Mouse (Mus musculus) lung, embryonic 16.5 days (tissue): ENCODE data around the gene Tbc1d14. TPM values are rescaled to one million over a fixed set of nuclear protein-coding genes. Genes with fewer than 3 reads are reported as not detected.

Experiments used
- ATAC-seq: fragments of 200-750 bp; cut with Nextera tagmentation; 2 replicates; pipeline ENCODE4 v1.8.0; 2017; ENCODE audit warnings: low read depth, mild to moderate bottlenecking, moderate library complexity
- H3K27ac ChIP-seq: fragments of 300-500 bp; sonication (generic); 2 replicates; pipeline ENCODE4 v1.5.1; 2014; ENCODE audit warnings: mild to moderate bottlenecking, control low read depth, low read length
- H3K27me3 ChIP-seq: fragments of 300-500 bp; sonication (generic); 2 replicates; pipeline ENCODE4 v1.6.1; 2014; ENCODE audit warnings: low read depth, low read length, mixed read lengths; ENCODE audit not compliant: control insufficient read depth, insufficient read depth
- H3K36me3 ChIP-seq: fragments of 300-500 bp; sonication (generic); 2 replicates; pipeline ENCODE4 v1.6.1; 2014; ENCODE audit warnings: low read length; ENCODE audit not compliant: control insufficient read depth, insufficient read depth
- H3K4me1 ChIP-seq: fragments of 300-500 bp; sonication (generic); replicated peaks from 2 replicates; pipeline ENCODE4 v1.6.1; 2014; ENCODE audit warnings: low read length, mixed read lengths; ENCODE audit not compliant: control insufficient read depth, insufficient read depth
- H3K4me2 ChIP-seq: fragments of 300-500 bp; sonication (generic); 2 replicates; pipeline ENCODE4 v1.6.1; 2014; ENCODE audit warnings: low read depth, low read length, control low read depth
- H3K4me3 ChIP-seq: fragments of 300-500 bp; sonication (generic); 2 replicates; pipeline ENCODE4 v1.5.1; 2014; ENCODE audit warnings: mild to moderate bottlenecking, low read length, control low read depth
- H3K9ac ChIP-seq: fragments of 300-500 bp; sonication (generic); 2 replicates; pipeline ENCODE4 v1.6.1; 2014; ENCODE audit warnings: low read length, control low read depth
- H3K9me3 ChIP-seq: fragments of 300-500 bp; sonication (generic); 2 replicates; pipeline ENCODE4 v1.6.1; 2016; ENCODE audit warnings: low read length; ENCODE audit not compliant: control insufficient read depth
- WGBS: fragments of 180-500 bp; shearing (Covaris S2); extraction: QIAGEN DNeasy Blood & Tissue Kit; methylation state at CpG from one replicate; pipeline ENCODE4 v1.1.7; 2014; 5-methylcytosine and 5-hydroxymethylcytosine counted together
- polyA plus RNA-seq: library from polyadenylated mRNA; unstranded; fragments of >200 nt; fragmentation: Nextera tagmentation; extraction: Ambion mirVana; gene quantifications from 2 replicates; pipeline ENCODE4 v1.2.1, GENCODE M21; 2015

The Tbc1d14 gene
- polyA plus RNA-seq, 1 experiment from 2014 or later, result 25.2 TPM

GRCm38 (mm10) chr5:36560490-36560889, 32.6 kb downstream of the Tbc1d14 start:
- no peaks in the 10 kb centered on the region for H3K9me3 ChIP-seq
- no peak for ATAC-seq
- 88% methylated on average over 4 of the region's 4 CpGs for WGBS
- H3K27ac ChIP-seq, result no peak overlapping the region
- H3K9ac ChIP-seq, result no peak overlapping the region
- H3K36me3 ChIP-seq, result no peaks in the 10 kb centered on the region
- no peak overlapping the region for H3K4me3 ChIP-seq
- H3K4me1 ChIP-seq, result peaks cover 9% of the 10 kb centered on the region
- no peaks in the 10 kb centered on the region for H3K27me3 ChIP-seq
- H3K4me2 ChIP-seq, result no peak overlapping the region

GRCm38 (mm10) chr5:36559510-36560235, 33.4 kb downstream of the Tbc1d14 start:
- ATAC-seq, result no peak
- 74% methylated on average over 6 of the region's 6 CpGs for WGBS
- no peak overlapping the region for H3K4me2 ChIP-seq
- H3K27ac ChIP-seq, result no peak overlapping the region
- H3K36me3 ChIP-seq, result no peaks in the 10 kb centered on the region
- H3K4me1 ChIP-seq, result peaks cover 9% of the 10 kb centered on the region
- H3K9me3 ChIP-seq, result no peaks in the 10 kb centered on the region
- H3K9ac ChIP-seq, result no peak overlapping the region
- no peak overlapping the region for H3K4me3 ChIP-seq
- H3K27me3 ChIP-seq, result no peaks in the 10 kb centered on the region

GRCm38 (mm10) chr5:36559106-36559505, 34.0 kb downstream of the Tbc1d14 start:
- ATAC-seq, result no peak
- no peaks in the 10 kb centered on the region for H3K36me3 ChIP-seq
- no peak overlapping the region for H3K9ac ChIP-seq
- peaks cover 9% of the 10 kb centered on the region for H3K4me1 ChIP-seq
- no peaks in the 10 kb centered on the region for H3K27me3 ChIP-seq
- no peak overlapping the region for H3K4me2 ChIP-seq
- no peaks in the 10 kb centered on the region for H3K9me3 ChIP-seq
- no peak overlapping the region for H3K27ac ChIP-seq
- WGBS, result 56% methylated on average over 5 of the region's 5 CpGs
- H3K4me3 ChIP-seq, result no peak overlapping the region

- no peaks in the 10 kb centered on the region for H3K9me3 ChIP-seq
- H3K4me2 ChIP-seq, result no peak overlapping the region
- no peaks in the 10 kb centered on the region for H3K27me3 ChIP-seq
- H3K27ac ChIP-seq, result no peak overlapping the region; the same call in 1 of the 2 replicates
- WGBS, result 63% methylated on average over 2 of the region's 2 CpGs
- H3K36me3 ChIP-seq, result no peaks in the 10 kb centered on the region
- H3K9ac ChIP-seq, result no peak overlapping the region
- H3K4me3 ChIP-seq, result no peak overlapping the region
- H3K4me1 ChIP-seq, result peaks cover 9% of the 10 kb centered on the region
- ATAC-seq, result peak; percentile 44; the same call in 1 of the 2 replicates
Measured at GRCm38 (mm10) chr5:36558526-36558925, 34.5 kb downstream of the Tbc1d14 start.

GRCm38 (mm10) chr5:36557584-36558308, 35.3 kb downstream of the Tbc1d14 start:
- Histone ChIP-seq H3K36me3 (no peaks in the 10 kb centered on the region), H3K9ac (no peak overlapping the region), H3K9me3 (no peaks in the 10 kb centered on the region), H3K4me2 (no peak overlapping the region), H3K4me1 (peaks cover 9% of the 10 kb centered on the region), H3K4me3 (no peak overlapping the region), H3K27ac (peak overlapping the region; percentile 29), H3K27me3 (no peaks in the 10 kb centered on the region)
- ATAC-seq, result peak; percentile 77
- WGBS, result 32% methylated on average over 7 of the region's 7 CpGs

- Histone ChIP-seq H3K27me3 (no peaks in the 10 kb centered on the region), H3K4me1 (peaks cover 9% of the 10 kb centered on the region), H3K4me2 (no peak overlapping the region), H3K9me3 (no peaks in the 10 kb centered on the region), H3K4me3 (no peak overlapping the region), H3K36me3 (no peaks in the 10 kb centered on the region), H3K27ac (no peak overlapping the region), H3K9ac (no peak overlapping the region)
- 88% methylated on average over 3 of the region's 3 CpGs for WGBS
- no peak for ATAC-seq
Measured at GRCm38 (mm10) chr5:36556906-36557305, 36.2 kb downstream of the Tbc1d14 start.

- 81% methylated on average over 4 of the region's 4 CpGs for WGBS
- ATAC-seq, result no peak
Measured at GRCm38 (mm10) chr5:36556289-36556688, 36.8 kb downstream of the Tbc1d14 start.

GRCm38 (mm10) chr5:36554496-36554895, 38.6 kb downstream of the Tbc1d14 start:
- Histone ChIP-seq H3K9ac (no peak overlapping the region), H3K9me3 (no peaks in the 10 kb centered on the region), H3K27ac (no peak overlapping the region), H3K4me2 (no peak overlapping the region), H3K36me3 (no peaks in the 10 kb centered on the region), H3K27me3 (no peaks in the 10 kb centered on the region), H3K4me3 (no peak overlapping the region), H3K4me1 (0 out of 2 replicates have a peak, but pooled peaks cover 4% of the 10 kb centered on the region)
- 54% methylated on average over 5 of the region's 5 CpGs for WGBS
- ATAC-seq, result no peak

More at GRCm38 (mm10) chr5:36556289-36556688, 36.8 kb downstream of the Tbc1d14 start:
- no peaks in the 10 kb centered on the region for H3K9me3 ChIP-seq
- H3K36me3 ChIP-seq, result no peaks in the 10 kb centered on the region
- H3K4me1 ChIP-seq, result peaks cover 9% of the 10 kb centered on the region
- H3K4me3 ChIP-seq, result no peak overlapping the region
- H3K27ac ChIP-seq, result no peak overlapping the region
- no peak overlapping the region for H3K9ac ChIP-seq
- no peak overlapping the region for H3K4me2 ChIP-seq
- H3K27me3 ChIP-seq, result no peaks in the 10 kb centered on the region

GRCm38 (mm10) chr5:36553886-36554285, 39.2 kb downstream of the Tbc1d14 start:
- no peak overlapping the region for H3K27ac ChIP-seq
- no peaks in the 10 kb centered on the region for H3K36me3 ChIP-seq
- no peaks in the 10 kb centered on the region for H3K27me3 ChIP-seq
- H3K4me2 ChIP-seq, result no peak overlapping the region
- H3K4me3 ChIP-seq, result no peak overlapping the region
- no peak overlapping the region for H3K9ac ChIP-seq
- WGBS, result 54% methylated on average over 4 of the region's 4 CpGs
- no peaks in the 10 kb centered on the region for H3K9me3 ChIP-seq
- no peak for ATAC-seq
- 0 out of 2 replicates have a peak, but pooled peaks cover 4% of the 10 kb centered on the region for H3K4me1 ChIP-seq
